ENCODE assay signal across 17 mouse cellular contexts in the genomic region with DNA sequence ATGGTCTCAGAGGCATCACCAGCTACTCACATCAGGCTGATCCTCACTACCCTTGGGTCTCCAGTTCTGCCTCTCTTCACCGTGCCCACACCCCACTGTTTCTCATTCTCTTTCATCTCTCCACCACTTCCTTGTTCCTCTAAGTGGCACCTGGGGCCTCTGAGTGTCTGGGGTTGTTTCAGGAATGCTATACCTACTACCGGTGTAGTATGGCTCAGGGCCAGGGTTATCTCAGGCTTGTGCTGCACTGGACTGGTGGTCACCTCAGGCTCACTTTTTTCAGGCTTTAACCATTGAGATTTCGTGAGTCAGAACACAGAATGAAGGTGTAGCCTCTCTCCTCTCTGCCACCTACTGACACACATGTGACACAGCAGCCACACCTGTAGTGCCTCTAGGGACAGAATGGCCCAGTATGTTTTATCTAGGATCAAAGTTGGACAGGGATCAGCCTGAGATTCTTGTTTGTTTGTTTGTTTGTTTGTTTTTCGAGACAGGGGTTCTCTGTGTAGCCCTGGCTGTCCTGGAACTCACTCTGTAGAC. TPM values are rescaled to one million over a fixed set of nuclear protein-coding genes. Genes with fewer than 3 reads are reported as not detected.
A peak's percentile ranks its signal among the peaks of the same experiment; 100 is the strongest.
DNase-seq lines count a peak whose midpoint lies in the region; ATAC-seq and TF ChIP-seq lines count a peak whose summit lies in the region.
"Had no signal": no experiment of that assay in that cellular context is flagged by ENCODE, and none has a peak within 500 bp of the region (broad histone marks: within the 10 kb centered on the region; RNA-seq: fewer than 3 reads in every experiment).

No protein-coding gene starts in this region.

- no peak overlapping the region for H3K4me2 ChIP-seq in intestine, postnatal 0 days (replicated peaks; ENCODE audit: low read depth)
- no peak overlapping the region for H3K4me2 ChIP-seq in intestine, embryonic 15.5 days (replicated peaks)
- H3K4me2 ChIP-seq in lung, postnatal 0 days (replicated peaks; ENCODE audit: low read depth, low read length) = no peak overlapping the region
- H3K4me2 ChIP-seq: forebrain, embryonic 15.5 days; heart, embryonic 11.5 days; liver, embryonic 11.5 days; midbrain, embryonic 13.5 days had no signal

- no peaks in the 10 kb centered on the region for H3K4me1 ChIP-seq in intestine, postnatal 0 days (replicated peaks; ENCODE audit: control insufficient read depth, insufficient read depth, low read length)
- 0 out of 2 replicates have a peak, but pooled peaks cover 5% of the 10 kb centered on the region for H3K4me1 ChIP-seq in intestine, embryonic 15.5 days (replicated peaks)
- no peaks in the 10 kb centered on the region for H3K4me1 ChIP-seq in lung, postnatal 0 days (ENCODE audit: insufficient read depth, low read depth, low read length)
- H3K4me1 ChIP-seq in cortical plate, adult 2 months (ENCODE audit: control insufficient read depth, insufficient read depth, low read length) = peaks cover 2% of the 10 kb centered on the region; the same call in 1 of the 2 replicates

- H3K36me3 ChIP-seq in intestine, postnatal 0 days (ENCODE audit: control insufficient read depth, insufficient read depth) = peaks cover 56% of the 10 kb centered on the region
- H3K36me3 ChIP-seq in intestine, embryonic 15.5 days = peaks cover 6% of the 10 kb centered on the region
- 0 out of 2 replicates have a peak, but pooled peaks cover 4% of the 10 kb centered on the region for H3K36me3 ChIP-seq in lung, postnatal 0 days (ENCODE audit: insufficient read depth, low read length)
- H3K36me3 ChIP-seq: forebrain, embryonic 15.5 days had no signal

- ATAC-seq in intestine, postnatal 0 days = peak; percentile 46; the same call in 1 of the 2 replicates
- no peak for ATAC-seq in intestine, embryonic 15.5 days
- ATAC-seq in lung, postnatal 0 days = peak; percentile 79
- no peak for ATAC-seq in frontal cortex, adult (ENCODE audit: low TSS enrichment)
- ATAC-seq: forebrain, embryonic 15.5 days; midbrain, embryonic 13.5 days had no signal

- no peaks in the 10 kb centered on the region for H3K27me3 ChIP-seq in intestine, postnatal 0 days (replicated peaks; ENCODE audit: control insufficient read depth, insufficient read depth, low read length)
- H3K27me3 ChIP-seq in intestine, embryonic 15.5 days (replicated peaks) = no peaks in the 10 kb centered on the region
- H3K27me3 ChIP-seq in lung, postnatal 0 days (replicated peaks; ENCODE audit: insufficient read depth, low read length) = no peaks in the 10 kb centered on the region
- H3K27me3 ChIP-seq: forebrain, embryonic 15.5 days; midbrain, embryonic 13.5 days had no signal

- H3K9ac ChIP-seq in intestine, postnatal 0 days (ENCODE audit: low read depth, low read length) = no peak overlapping the region
- H3K9ac ChIP-seq in intestine, embryonic 15.5 days = no peak overlapping the region
- no peak overlapping the region for H3K9ac ChIP-seq in lung, postnatal 0 days (replicated peaks; ENCODE audit: low read depth)
- H3K9ac ChIP-seq: forebrain, embryonic 15.5 days; midbrain, embryonic 13.5 days had no signal

- peak; percentile 56 for TF ChIP-seq CTCF in intestine, postnatal 0 days (IDR thresholded peaks at IDR 0.05; ENCODE audit: low read depth)
- TF ChIP-seq CTCF in lung, postnatal 0 days (IDR thresholded peaks at IDR 0.05) = peak; percentile 54
- peak; percentile 16; the same call in 1 of the 2 replicates for TF ChIP-seq CTCF in cortical plate, adult 2 months (IDR thresholded peaks at IDR 0.05; ENCODE audit: extremely low read depth, insufficient read depth, low read length)

- H3K27ac ChIP-seq in intestine, postnatal 0 days (ENCODE audit: low read depth, low read length) = no peak overlapping the region
- no peak overlapping the region for H3K27ac ChIP-seq in intestine, embryonic 15.5 days
- no peak overlapping the region for H3K27ac ChIP-seq in lung, postnatal 0 days (ENCODE audit: low read length)
- H3K27ac ChIP-seq in cortical plate, adult 2 months (ENCODE audit: insufficient read depth, low read length) = no peak overlapping the region
- H3K27ac ChIP-seq: forebrain, embryonic 15.5 days; midbrain, embryonic 13.5 days had no signal

- no peak for TF ChIP-seq EP300 in lung, postnatal 0 days (IDR thresholded peaks at IDR 0.05)

- TF ChIP-seq POLR2A in cortical plate, adult 2 months (IDR thresholded peaks at IDR 0.05; ENCODE audit: extremely low read depth, insufficient read depth, low read length) = no peak

- no peak overlapping the region for H3K4me3 ChIP-seq in intestine, postnatal 0 days (ENCODE audit: low read depth, low read length)
- H3K4me3 ChIP-seq in intestine, embryonic 15.5 days (replicated peaks) = no peak overlapping the region
- H3K4me3 ChIP-seq in lung, postnatal 0 days (ENCODE audit: low read depth, low read length) = no peak overlapping the region
- no peak overlapping the region for H3K4me3 ChIP-seq in cortical plate, adult 2 months (ENCODE audit: insufficient read depth, low read length)
- H3K4me3 ChIP-seq: forebrain, embryonic 15.5 days; midbrain, embryonic 13.5 days; myocyte had no signal

- 46% methylated on average over 4 of the region's 4 CpGs for WGBS in intestine, postnatal 0 days
- WGBS in intestine, embryonic 15.5 days = 63% methylated on average over 4 of the region's 4 CpGs
- 48% methylated on average over 4 of the region's 4 CpGs for WGBS in lung, postnatal 0 days

- DNase-seq in lung, postnatal 0 days (ENCODE audit: low spot score) = peak; percentile 47
- no peak for DNase-seq in lung, postnatal 36 days
- DNase-seq in thymus, postnatal 36 days = peak; percentile 10 to 20
- no peak for DNase-seq in neural tube, embryonic 10.5 days (ENCODE audit: extremely low spot score, low spot score)
- DNase-seq: cerebellum, postnatal 14 days; heart, postnatal 14 days; layer of hippocampus, postnatal 36 days; left cerebral cortex, postnatal 4 days had no signal

- H3K9me3 ChIP-seq in intestine, postnatal 0 days (ENCODE audit: control insufficient read depth) = no peaks in the 10 kb centered on the region
- H3K9me3 ChIP-seq in intestine, embryonic 15.5 days = no peaks in the 10 kb centered on the region
- no peaks in the 10 kb centered on the region for H3K9me3 ChIP-seq in lung, postnatal 0 days (ENCODE audit: low read length)
- H3K9me3 ChIP-seq: forebrain, embryonic 15.5 days; midbrain, embryonic 13.5 days had no signal

RNA-seq across cellular contexts. Expression of a gene that starts 31.5 kb away (rescaled TPM):
- 178 and 192 TPM in 2 replicates for polyA plus RNA-seq in intestine, postnatal 0 days (2015; fragmentation: Nextera tagmentation; extraction: Ambion mirVana)
- polyA plus RNA-seq in intestine, embryonic 15.5 days (2015; fragmentation: Nextera tagmentation; extraction: Ambion mirVana) = 91.4 and 95.6 TPM in 2 replicates
- polyA plus RNA-seq in lung, postnatal 0 days (2015; fragmentation: Nextera tagmentation; extraction: Ambion mirVana) = 44.5 and 54.8 TPM in 2 replicates
- polyA plus RNA-seq in cortical plate, adult 2 months (2012; rRNA removed) = 39.3 and 39.6 TPM in 2 replicates

Comparison
In these comparisons a context has a peak if more than half of its experiments do, and no peak if none do; other contexts are left out.
1. ATAC-seq: peak in intestine, postnatal 0 days (single experiment) and lung, postnatal 0 days (single experiment); none in intestine, embryonic 15.5 days (single experiment) and frontal cortex, adult (single experiment).
2. DNase-seq: peak in lung, postnatal 0 days (single experiment) and thymus, postnatal 36 days (2 of 2); none in lung, postnatal 36 days (single experiment) and neural tube, embryonic 10.5 days (single experiment).
3. Peak in every context shown above with its lines, with median percentiles within 50 percentile points of each other: CTCF ChIP-seq.